In the genomic region with DNA sequence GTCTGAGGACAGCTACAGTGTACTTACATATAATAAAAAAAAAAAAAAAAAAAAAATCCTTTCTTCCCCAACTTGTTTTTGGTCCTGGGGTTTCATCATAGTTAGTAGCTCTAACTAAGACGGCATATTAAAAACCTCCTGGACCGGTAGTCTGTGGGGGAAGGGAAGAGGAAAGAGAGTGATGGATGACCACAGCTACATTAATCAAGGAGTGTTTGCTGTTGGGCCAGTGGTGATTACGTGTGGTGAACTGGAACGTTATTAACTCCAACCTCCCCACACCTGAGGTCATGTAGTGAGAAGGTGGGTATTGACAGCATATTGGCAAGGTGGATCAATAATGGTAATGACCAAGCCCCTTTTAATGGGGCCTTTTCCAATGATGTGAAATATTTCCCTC, we compare ENCODE assay signal across 12 mouse cellular contexts. TPM values are rescaled to one million over a fixed set of nuclear protein-coding genes. Genes with fewer than 3 reads are reported as not detected.
DNase-seq lines count a peak whose midpoint lies in the region; ATAC-seq and TF ChIP-seq lines count a peak whose summit lies in the region.
"Had no signal": no experiment of that assay in that cellular context is flagged by ENCODE, and none has a peak within 500 bp of the region (broad histone marks: within the 10 kb centered on the region; RNA-seq: fewer than 3 reads in every experiment).

No protein-coding gene starts in this region.

- ATAC-seq in hindbrain, embryonic 11.5 days (ENCODE audit: low FRiP score) = peak; percentile 36; the same call in 1 of the 2 replicates
- no peak for ATAC-seq in hindbrain, embryonic 16.5 days
- ATAC-seq in midbrain, embryonic 13.5 days = no peak
- no peak for ATAC-seq in midbrain, embryonic 14.5 days (ENCODE audit: low FRiP score, low TSS enrichment)
- ATAC-seq in activated CD4-positive, CD25-positive, alpha-beta regulatory T cell, adult 4 months = no peak
- ATAC-seq: inflammation-experienced regulatory T-cells, adult 6 months had no signal

- no peak overlapping the region for H3K4me3 ChIP-seq in hindbrain, embryonic 11.5 days (ENCODE audit: low read depth, low read length)
- no peak overlapping the region for H3K4me3 ChIP-seq in hindbrain, embryonic 16.5 days (ENCODE audit: low read length)
- H3K4me3 ChIP-seq in midbrain, embryonic 13.5 days (replicated peaks) = no peak overlapping the region
- no peak overlapping the region for H3K4me3 ChIP-seq in midbrain, embryonic 14.5 days (replicated peaks; ENCODE audit: low read depth, low read length)
- no peak overlapping the region for H3K4me3 ChIP-seq in small intestine, adult 2 months (ENCODE audit: low read depth, low read length)

- no peak for TF ChIP-seq CTCF in small intestine, adult 2 months (IDR thresholded peaks at IDR 0.05; ENCODE audit: extremely low read depth, insufficient read length, insufficient replicate concordance, low read depth, low read length)

- no peak overlapping the region for H3K9ac ChIP-seq in hindbrain, embryonic 11.5 days (ENCODE audit: low read depth, low read length)
- H3K9ac ChIP-seq in hindbrain, embryonic 16.5 days (ENCODE audit: low read depth, low read length) = no peak overlapping the region
- no peak overlapping the region for H3K9ac ChIP-seq in midbrain, embryonic 13.5 days (replicated peaks)
- no peak overlapping the region for H3K9ac ChIP-seq in midbrain, embryonic 14.5 days (replicated peaks; ENCODE audit: low read length)

- no peaks in the 10 kb centered on the region for H3K36me3 ChIP-seq in hindbrain, embryonic 11.5 days (ENCODE audit: control insufficient read depth, insufficient read depth, low read length)
- no peaks in the 10 kb centered on the region for H3K36me3 ChIP-seq in hindbrain, embryonic 16.5 days (ENCODE audit: control insufficient read depth, insufficient read depth, low read length)
- no peaks in the 10 kb centered on the region for H3K36me3 ChIP-seq in midbrain, embryonic 13.5 days
- H3K36me3 ChIP-seq in midbrain, embryonic 14.5 days (ENCODE audit: control insufficient read depth, insufficient read depth, low read length) = no peaks in the 10 kb centered on the region
- no peaks in the 10 kb centered on the region for H3K36me3 ChIP-seq in small intestine, adult 2 months (ENCODE audit: control insufficient read depth, insufficient read depth, low read length)

- no peaks in the 10 kb centered on the region for H3K27me3 ChIP-seq in hindbrain, embryonic 11.5 days (ENCODE audit: control insufficient read depth, insufficient read depth, low read length)
- no peaks in the 10 kb centered on the region for H3K27me3 ChIP-seq in hindbrain, embryonic 16.5 days (replicated peaks; ENCODE audit: control insufficient read depth, insufficient read depth, low read length)
- H3K27me3 ChIP-seq in midbrain, embryonic 13.5 days = no peaks in the 10 kb centered on the region; the same call in 1 of the 2 replicates
- H3K27me3 ChIP-seq in midbrain, embryonic 14.5 days (ENCODE audit: control insufficient read depth, insufficient read depth, low read length) = no peaks in the 10 kb centered on the region
- no peaks in the 10 kb centered on the region for H3K27me3 ChIP-seq in small intestine, adult 2 months (ENCODE audit: control insufficient read depth, insufficient read depth, low read length)

- DNase-seq in adrenal gland, adult 2 months = peak; percentile 57
- no peak for DNase-seq in adrenal gland, adult 8-10 months
- DNase-seq in hindbrain, embryonic 11.5 days (ENCODE audit: low spot score) = peak; percentile 42
- DNase-seq in midbrain, embryonic 14.5 days = no peak
- DNase-seq: cerebellum, adult 18-20 months; right cerebral cortex, postnatal 25 days; thymus, adult 2 months had no signal

- H3K9me3 ChIP-seq in hindbrain, embryonic 11.5 days (ENCODE audit: control insufficient read depth, low read length) = no peaks in the 10 kb centered on the region
- no peaks in the 10 kb centered on the region for H3K9me3 ChIP-seq in hindbrain, embryonic 16.5 days (ENCODE audit: control insufficient read depth, low read length)
- no peaks in the 10 kb centered on the region for H3K9me3 ChIP-seq in midbrain, embryonic 13.5 days
- H3K9me3 ChIP-seq in midbrain, embryonic 14.5 days (ENCODE audit: control insufficient read depth, low read length) = no peaks in the 10 kb centered on the region

- no peak overlapping the region for H3K4me2 ChIP-seq in hindbrain, embryonic 11.5 days (replicated peaks; ENCODE audit: low read depth, low read length)
- no peak overlapping the region for H3K4me2 ChIP-seq in hindbrain, embryonic 16.5 days (ENCODE audit: low read length)
- no peak overlapping the region for H3K4me2 ChIP-seq in midbrain, embryonic 13.5 days (replicated peaks)
- no peak overlapping the region for H3K4me2 ChIP-seq in midbrain, embryonic 14.5 days (ENCODE audit: low read length)

- TF ChIP-seq POLR2A in small intestine, adult 2 months (IDR thresholded peaks at IDR 0.05; ENCODE audit: low read depth, low read length) = no peak

- H3K27ac ChIP-seq in hindbrain, embryonic 11.5 days (ENCODE audit: low read depth, low read length) = peak overlapping the region; percentile 86
- no peak overlapping the region for H3K27ac ChIP-seq in hindbrain, embryonic 16.5 days (ENCODE audit: low read depth, low read length)
- H3K27ac ChIP-seq in midbrain, embryonic 13.5 days = peak overlapping the region; percentile 14; the same call in 1 of the 2 replicates
- no peak overlapping the region for H3K27ac ChIP-seq in midbrain, embryonic 14.5 days (replicated peaks; ENCODE audit: low read depth, low read length)
- H3K27ac ChIP-seq in small intestine, adult 2 months (ENCODE audit: insufficient read depth, low read depth, low read length) = peak overlapping the region; percentile 91

- peaks cover 12% of the 10 kb centered on the region for H3K4me1 ChIP-seq in hindbrain, embryonic 11.5 days (replicated peaks; ENCODE audit: control insufficient read depth, insufficient read depth, low read length)
- H3K4me1 ChIP-seq in hindbrain, embryonic 16.5 days (ENCODE audit: control insufficient read depth, insufficient read depth, low read depth, low read length) = peaks cover 22% of the 10 kb centered on the region
- peaks cover 36% of the 10 kb centered on the region for H3K4me1 ChIP-seq in midbrain, embryonic 13.5 days (replicated peaks)
- peaks cover 20% of the 10 kb centered on the region for H3K4me1 ChIP-seq in midbrain, embryonic 14.5 days (ENCODE audit: control insufficient read depth, insufficient read depth, low read length)
- peaks cover 30% of the 10 kb centered on the region; the same call in 1 of the 2 replicates for H3K4me1 ChIP-seq in small intestine, adult 2 months (ENCODE audit: control insufficient read depth, insufficient read depth, insufficient read length, low read length)

- 48% methylated on average over 4 of the region's 4 CpGs for WGBS in hindbrain, embryonic 11.5 days
- WGBS in hindbrain, embryonic 16.5 days = 52% methylated on average over 4 of the region's 4 CpGs
- WGBS in midbrain, embryonic 13.5 days = 82% methylated on average over 4 of the region's 4 CpGs
- WGBS in midbrain, embryonic 14.5 days = 80% methylated on average over 4 of the region's 4 CpGs
- WGBS in small intestine, adult 2 months = 33% methylated on average over 4 of the region's 4 CpGs

RNA-seq across cellular contexts. Expression of gene Sema4b, which starts 2.1 kb away (rescaled TPM):
- total RNA-seq in adrenal gland, adult 2 months (2021) = 10 to 100 TPM; 57.7 to 66.4 TPM
- polyA plus RNA-seq in adrenal gland, adult 2 months (2012; rRNA removed) = 55.1 and 65.8 TPM in 2 replicates
- total RNA-seq in adrenal gland, adult 8-10 months (2022) = 10 to 100 TPM; 58.6 to 86.9 (median 67.8) TPM
- 10.5 and 15.6 TPM in 2 replicates for polyA plus RNA-seq in hindbrain, embryonic 11.5 days (2014; fragmentation: Nextera tagmentation; extraction: Ambion mirVana)
- polyA plus RNA-seq in hindbrain, embryonic 16.5 days (2015; fragmentation: Nextera tagmentation; extraction: Ambion mirVana) = 21.1 and 24.3 TPM in 2 replicates
- polyA plus RNA-seq in midbrain, embryonic 13.5 days (2015; fragmentation: Nextera tagmentation; extraction: Ambion mirVana) = 22.8 and 24.0 TPM in 2 replicates
- polyA plus RNA-seq in midbrain, embryonic 14.5 days (2014; fragmentation: Nextera tagmentation; extraction: Ambion mirVana) = 19.8 and 21.9 TPM in 2 replicates
- 47.9 and 84.4 TPM in 2 replicates for polyA plus RNA-seq in small intestine, adult 2 months (2012; rRNA removed)
- 10 to 100 TPM; 16.5 to 26.1 TPM for polyA plus RNA-seq in activated CD4-positive, CD25-positive, alpha-beta regulatory T cell, adult 4 months (2017; shearing (Covaris generic))

RNA-seq across cellular contexts. Expression of gene Cib1, which starts 48.1 kb away (rescaled TPM):
- 10 to 100 TPM; 66.7 to 75.3 TPM for total RNA-seq in adrenal gland, adult 2 months (2021)
- polyA plus RNA-seq in adrenal gland, adult 2 months (2012; rRNA removed) = 110 and 126 TPM in 2 replicates
- 100 to 1,000 TPM in 1 of 4 experiments, 10 to 100 TPM in 3; 64.7 to 105 (median 85.9) TPM for total RNA-seq in adrenal gland, adult 8-10 months (2022)
- 58.9 and 61.7 TPM in 2 replicates for polyA plus RNA-seq in hindbrain, embryonic 11.5 days (2014; fragmentation: Nextera tagmentation; extraction: Ambion mirVana)
- 42.4 and 42.6 TPM in 2 replicates for polyA plus RNA-seq in hindbrain, embryonic 16.5 days (2015; fragmentation: Nextera tagmentation; extraction: Ambion mirVana)
- 30.1 and 38.1 TPM in 2 replicates for polyA plus RNA-seq in midbrain, embryonic 13.5 days (2015; fragmentation: Nextera tagmentation; extraction: Ambion mirVana)
- polyA plus RNA-seq in midbrain, embryonic 14.5 days (2014; fragmentation: Nextera tagmentation; extraction: Ambion mirVana) = 24.2 and 26.7 TPM in 2 replicates
- polyA plus RNA-seq in small intestine, adult 2 months (2012; rRNA removed) = 318 and 530 TPM in 2 replicates
- polyA plus RNA-seq in activated CD4-positive, CD25-positive, alpha-beta regulatory T cell, adult 4 months (2017; shearing (Covaris generic)) = 100 to 1,000 TPM; 120 to 148 TPM

RNA-seq across cellular contexts. Expression of gene Gdpgp1, which starts 48.1 kb away (rescaled TPM):
- 1 to 10 TPM; 3.6 to 4.6 TPM for total RNA-seq in adrenal gland, adult 2 months (2021)
- 2.6 and 2.9 TPM in 2 replicates for polyA plus RNA-seq in adrenal gland, adult 2 months (2012; rRNA removed)
- total RNA-seq in adrenal gland, adult 8-10 months (2022) = 1 to 10 TPM; 4.2 to 6.1 (median 5.3) TPM
- polyA plus RNA-seq in hindbrain, embryonic 11.5 days (2014; fragmentation: Nextera tagmentation; extraction: Ambion mirVana) = 5.0 and 5.6 TPM in 2 replicates
- 4.5 and 4.9 TPM in 2 replicates for polyA plus RNA-seq in hindbrain, embryonic 16.5 days (2015; fragmentation: Nextera tagmentation; extraction: Ambion mirVana)
- 4.2 and 4.3 TPM in 2 replicates for polyA plus RNA-seq in midbrain, embryonic 13.5 days (2015; fragmentation: Nextera tagmentation; extraction: Ambion mirVana)
- polyA plus RNA-seq in midbrain, embryonic 14.5 days (2014; fragmentation: Nextera tagmentation; extraction: Ambion mirVana) = 4.0 TPM in 2 replicates
- 2.3 and 3.2 TPM in 2 replicates for polyA plus RNA-seq in small intestine, adult 2 months (2012; rRNA removed)
- 1 to 10 TPM; 5.5 to 9.4 TPM for polyA plus RNA-seq in activated CD4-positive, CD25-positive, alpha-beta regulatory T cell, adult 4 months (2017; shearing (Covaris generic))

Comparison
In these comparisons a context has a peak if more than half of its experiments do, and no peak if none do; other contexts are left out.
1. DNase-seq: peak in adrenal gland, adult 2 months (single experiment) and hindbrain, embryonic 11.5 days (single experiment); none in adrenal gland, adult 8-10 months (single experiment) and midbrain, embryonic 14.5 days (single experiment).
2. H3K27ac ChIP-seq: peak in hindbrain, embryonic 11.5 days (single experiment), midbrain, embryonic 13.5 days (single experiment) and small intestine, adult 2 months (single experiment); none in hindbrain, embryonic 16.5 days (single experiment) and midbrain, embryonic 14.5 days (single experiment).